Mouse (Mus musculus) stomach, postnatal 0 days (tissue): ENCODE results near the gene Mttp. TPM values are rescaled to one million over a fixed set of nuclear protein-coding genes. Genes with fewer than 3 reads are reported as not detected.

ENCODE experiments used
- ATAC-seq: fragments of 200-750 bp; cut with Nextera tagmentation; 2 replicates; pipeline ENCODE4 v1.8.0; 2017; ENCODE audit not compliant: low FRiP score, low TSS enrichment
- DNase-seq: peaks from one replicate; pipeline ENCODE4 v3.0.0-alpha.2; 2016; ENCODE audit warnings: low spot score
- H3K27ac ChIP-seq: fragments of 300-500 bp; sonication (generic); replicated peaks from 2 replicates; pipeline ENCODE4 v1.5.1; 2014; ENCODE audit warnings: mild to moderate bottlenecking, control low read depth
- H3K27me3 ChIP-seq: fragments of 300-500 bp; sonication (generic); 2 replicates; pipeline ENCODE4 v1.6.1; 2014; ENCODE audit warnings: low read length; ENCODE audit not compliant: control insufficient read depth, insufficient read depth
- H3K36me3 ChIP-seq: fragments of 300-500 bp; sonication (generic); 2 replicates; pipeline ENCODE4 v1.6.1; 2014; ENCODE audit warnings: low read length, mixed read lengths; ENCODE audit not compliant: control insufficient read depth, insufficient read depth
- H3K4me1 ChIP-seq: fragments of 300-500 bp; sonication (generic); replicated peaks from 2 replicates; pipeline ENCODE4 v1.6.1; 2014; ENCODE audit warnings: antibody characterized with exemption; ENCODE audit not compliant: control insufficient read depth, insufficient read depth
- H3K4me2 ChIP-seq: fragments of 300-500 bp; sonication (generic); replicated peaks from 2 replicates; pipeline ENCODE4 v1.6.1; 2014; ENCODE audit warnings: low read depth, mild to moderate bottlenecking, control low read depth, moderate library complexity
- H3K4me3 ChIP-seq: fragments of 300-500 bp; sonication (generic); 2 replicates; pipeline ENCODE4 v1.5.1; 2014; ENCODE audit warnings: low read depth, low read length, control low read depth
- H3K9ac ChIP-seq: fragments of 300-500 bp; sonication (generic); 2 replicates; pipeline ENCODE4 v1.6.1; 2014; ENCODE audit warnings: mild to moderate bottlenecking, low read length, control low read depth, mixed read lengths
- H3K9me3 ChIP-seq: fragments of 300-500 bp; sonication (generic); 2 replicates; pipeline ENCODE4 v1.6.1; 2016; ENCODE audit warnings: low read length; ENCODE audit not compliant: control insufficient read depth
- CTCF ChIP-seq: IDR thresholded peaks from 2 replicates; pipeline ENCODE4 v1.5.1; 2016; ENCODE audit warnings: antibody characterized with exemption, low read depth, mild to moderate bottlenecking, moderate library complexity
- EP300 ChIP-seq: optimal IDR thresholded peaks from 2 replicates; pipeline ENCODE3; 2016; ENCODE audit warnings: antibody characterized with exemption
- whole genome bisulfite sequencing: fragments of 180-500 bp; shearing (Covaris S2); extraction: QIAGEN DNeasy Blood & Tissue Kit; methylation state at CpG from one replicate; pipeline ENCODE4 v1.1.7; 2014; 5-methylcytosine and 5-hydroxymethylcytosine counted together
- polyA plus RNA-seq: library from polyadenylated mRNA; unstranded; fragments of >200 nt; fragmentation: Nextera tagmentation; extraction: Ambion mirVana; gene quantifications from 2 replicates; pipeline ENCODE4 v1.2.1, GENCODE M21; 2015

The Mttp gene
- polyA plus RNA-seq, 1 experiment from 2014 or later, result 14.1 TPM

GRCm38 (mm10) chr3:138050772-138051171, 94.0 kb downstream of the Mttp start:
- Histone ChIP-seq H3K9me3 (no peaks in the 10 kb centered on the region), H3K4me2 (no peak overlapping the region), H3K36me3 (no peaks in the 10 kb centered on the region), H3K9ac (no peak overlapping the region), H3K27ac (no peak overlapping the region), H3K4me1 (0 out of 2 replicates have a peak, but pooled peaks cover 2% of the 10 kb centered on the region), H3K27me3 (no peaks in the 10 kb centered on the region), H3K4me3 (no peak overlapping the region)
- WGBS, result 71% methylated on average over 11 of the region's 11 CpGs
- TF ChIP-seq EP300 (no peak), CTCF (no peak)
- no peak for ATAC-seq
- DNase-seq, result no peak

DNA sequence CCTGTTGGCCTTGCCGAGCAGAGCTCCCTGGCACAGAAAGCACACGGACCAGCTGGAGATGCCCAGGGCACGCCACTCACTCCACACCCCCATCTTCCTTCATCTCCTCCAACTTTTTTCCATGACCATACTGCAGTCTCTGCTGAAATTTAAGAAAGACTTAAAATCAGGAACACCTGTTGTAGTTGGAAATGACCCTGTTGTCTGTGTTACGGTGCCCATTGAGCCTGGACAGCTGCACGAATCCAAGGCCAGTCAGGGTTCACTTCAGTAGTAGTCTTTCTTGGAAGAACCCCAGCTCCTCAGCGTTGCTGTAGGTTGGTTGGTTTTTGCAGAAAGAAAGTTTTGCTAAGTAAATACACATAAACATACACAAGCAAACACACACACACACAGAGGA, 95.2 kb downstream of the Mttp start:
- Histone ChIP-seq H3K9me3 (no peaks in the 10 kb centered on the region), H3K36me3 (no peaks in the 10 kb centered on the region), H3K4me2 (no peak overlapping the region), H3K27ac (no peak overlapping the region), H3K9ac (no peak overlapping the region), H3K4me3 (no peak overlapping the region), H3K27me3 (no peaks in the 10 kb centered on the region), H3K4me1 (0 out of 2 replicates have a peak, but pooled peaks cover 2% of the 10 kb centered on the region)
- ATAC-seq, result no peak
- TF ChIP-seq CTCF, result no peak
- TF ChIP-seq EP300, result no peak
- 81% methylated on average over 6 of the region's 6 CpGs for WGBS
- DNase-seq, result no peak

GRCm38 (mm10) chr3:138043316-138043715, 101.5 kb downstream of the Mttp start:
- ATAC-seq (no peak), DNase-seq (no peak)
- Histone ChIP-seq H3K36me3 (no peaks in the 10 kb centered on the region), H3K27ac (no peak overlapping the region), H3K9ac (no peak overlapping the region), H3K9me3 (no peaks in the 10 kb centered on the region), H3K4me3 (no peak overlapping the region), H3K4me2 (no peak overlapping the region), H3K27me3 (no peaks in the 10 kb centered on the region), H3K4me1 (no peaks in the 10 kb centered on the region)
- 59% methylated on average over 7 of the region's 7 CpGs for WGBS
- TF ChIP-seq CTCF (no peak), EP300 (no peak)

- WGBS, result 83% methylated on average over 3 of the region's 3 CpGs
- Histone ChIP-seq H3K9me3 (no peaks in the 10 kb centered on the region), H3K4me1 (no peaks in the 10 kb centered on the region), H3K27me3 (no peaks in the 10 kb centered on the region), H3K9ac (no peak overlapping the region), H3K4me2 (no peak overlapping the region), H3K27ac (no peak overlapping the region), H3K36me3 (no peaks in the 10 kb centered on the region), H3K4me3 (no peak overlapping the region)
- TF ChIP-seq EP300 (no peak), CTCF (no peak)
- no peak for ATAC-seq
- DNase-seq, result no peak
Observed at GRCm38 (mm10) chr3:138041591-138042301, 103.0 kb downstream of the Mttp start.

DNA sequence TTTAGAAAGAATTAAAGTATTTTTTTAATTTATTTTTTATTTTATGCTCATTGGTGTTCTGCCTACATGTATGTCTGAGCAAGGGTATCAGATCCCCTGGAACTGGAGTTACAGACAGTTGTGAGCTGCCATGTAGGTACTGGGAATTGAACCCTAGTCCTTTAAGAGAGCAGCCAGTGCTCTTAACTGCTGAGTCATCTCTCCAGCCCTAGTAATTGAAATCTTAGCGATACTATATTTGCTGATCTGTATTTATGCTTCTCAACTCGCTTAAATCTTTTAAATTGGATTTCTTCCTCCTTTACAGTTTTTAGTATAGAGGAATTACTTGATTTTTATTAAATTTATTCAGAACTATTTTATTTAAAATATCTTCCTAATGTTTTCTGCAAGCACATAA, 103.8 kb downstream of the Mttp start:
- no peaks in the 10 kb centered on the region for H3K4me1 ChIP-seq
- H3K4me2 ChIP-seq, result no peak overlapping the region
- H3K9ac ChIP-seq, result no peak overlapping the region
- DNase-seq (no peak), ATAC-seq (no peak)
- no peaks in the 10 kb centered on the region for H3K27me3 ChIP-seq
- no peak overlapping the region for H3K4me3 ChIP-seq
- H3K36me3 ChIP-seq, result no peaks in the 10 kb centered on the region
- no peak overlapping the region for H3K27ac ChIP-seq
- TF ChIP-seq CTCF (no peak), EP300 (no peak)
- H3K9me3 ChIP-seq, result no peaks in the 10 kb centered on the region
- WGBS, result 70% methylated on average over 2 of the region's 2 CpGs

Other genes starting within 250 kb of the Mttp start
- 104 and 106 TPM in 2 replicates for gene Lamtor3, start 226.5 kb downstream of the Mttp start, polyA plus RNA-seq
- 24.0 and 26.8 TPM in 2 replicates for gene Dapp1, start 163.4 kb downstream of the Mttp start, polyA plus RNA-seq
- gene 1110002E22Rik, start 79.9 kb downstream of the Mttp start, polyA plus RNA-seq, result 0.04 and 0.07 TPM in 2 replicates
- gene Gm5105, start 77.6 kb downstream of the Mttp start, polyA plus RNA-seq, result 0.06 TPM in 1 of 2 replicates, not detected in the other
- 4.5 and 5.3 TPM in 2 replicates for gene Trmt10a, start 1.5 kb downstream of the Mttp start, polyA plus RNA-seq
- 0.11 and 0.22 TPM in 2 replicates for gene 4930579F01Rik, start 48.9 kb upstream of the Mttp start, polyA plus RNA-seq
- 31.3 and 43.4 TPM in 2 replicates for gene Adh7, start 72.8 kb upstream of the Mttp start, polyA plus RNA-seq
- gene Adh1, start 116.0 kb upstream of the Mttp start, polyA plus RNA-seq, result 134 and 155 TPM in 2 replicates
- 32.6 and 47.0 TPM in 2 replicates for gene Adh6a, start 168.3 kb upstream of the Mttp start, polyA plus RNA-seq
- gene Adh6b, start 196.8 kb upstream of the Mttp start, polyA plus RNA-seq, result 0.74 and 0.79 TPM in 2 replicates